Mouse (Mus musculus) hindbrain, embryonic 16.5 days (tissue): ENCODE results near the gene Cog2. TPM values are rescaled to one million over a fixed set of nuclear protein-coding genes. Genes with fewer than 3 reads are reported as not detected.

Experiments used
- ATAC-seq: fragments of 200-750 bp; cut with Nextera tagmentation; 2 replicates; pipeline ENCODE4 v1.8.0; 2017; ENCODE audit warnings: moderate TSS enrichment, moderate library complexity
- H3K27ac ChIP-seq: fragments of 300-500 bp; sonication (generic); 2 replicates; pipeline ENCODE4 v1.5.1; 2014; ENCODE audit warnings: low read depth, mild to moderate bottlenecking, control low read depth, low read length, moderate library complexity
- H3K27me3 ChIP-seq: fragments of 300-500 bp; sonication (generic); replicated peaks from 2 replicates; pipeline ENCODE4 v1.6.1; 2014; ENCODE audit warnings: low read length; ENCODE audit not compliant: control insufficient read depth, insufficient read depth
- H3K36me3 ChIP-seq: fragments of 300-500 bp; sonication (generic); 2 replicates; pipeline ENCODE4 v1.6.1; 2014; ENCODE audit warnings: mild to moderate bottlenecking, low read length, moderate library complexity, mixed read lengths; ENCODE audit not compliant: control insufficient read depth, insufficient read depth
- H3K4me1 ChIP-seq: fragments of 300-500 bp; sonication (generic); 2 replicates; pipeline ENCODE4 v1.6.1; 2014; ENCODE audit warnings: low read depth, low read length; ENCODE audit not compliant: control insufficient read depth, insufficient read depth
- H3K4me2 ChIP-seq: fragments of 300-500 bp; sonication (generic); 2 replicates; pipeline ENCODE4 v1.6.1; 2014; ENCODE audit warnings: mild to moderate bottlenecking, low read length, control low read depth, moderate library complexity
- H3K4me3 ChIP-seq: fragments of 300-500 bp; sonication (generic); 2 replicates; pipeline ENCODE4 v1.5.1; 2014; ENCODE audit warnings: mild to moderate bottlenecking, low read length, control low read depth, moderate library complexity
- H3K9ac ChIP-seq: fragments of 300-500 bp; sonication (generic); 2 replicates; pipeline ENCODE4 v1.6.1; 2014; ENCODE audit warnings: low read depth, mild to moderate bottlenecking, control low read depth, low read length, moderate library complexity
- H3K9me3 ChIP-seq: fragments of 300-500 bp; sonication (generic); 2 replicates; pipeline ENCODE4 v1.6.1; 2014; ENCODE audit warnings: mild to moderate bottlenecking, low read length, moderate library complexity; ENCODE audit not compliant: control insufficient read depth
- WGBS: fragments of 180-500 bp; shearing (Covaris S2); extraction: QIAGEN DNeasy Blood & Tissue Kit; methylation state at CpG from one replicate; pipeline ENCODE4 v1.1.7; 2014; 5-methylcytosine and 5-hydroxymethylcytosine counted together
- polyA plus RNA-seq: library from polyadenylated mRNA; unstranded; fragments of >200 nt; fragmentation: Nextera tagmentation; extraction: Ambion mirVana; gene quantifications from 2 replicates; pipeline ENCODE4 v1.2.1, GENCODE M21; 2015

Gene Cog2
- polyA plus RNA-seq, 1 experiment from 2014 or later: 30.3 TPM

GRCm38 (mm10) chr8:124494397-124494796, 26.2 kb upstream of the Cog2 start:
- H3K27ac ChIP-seq: no peak overlapping the region
- no peak for ATAC-seq
- no peak overlapping the region for H3K4me3 ChIP-seq
- no peaks in the 10 kb centered on the region for H3K9me3 ChIP-seq
- H3K27me3 ChIP-seq: no peaks in the 10 kb centered on the region
- H3K9ac ChIP-seq: no peak overlapping the region
- no peak overlapping the region for H3K4me2 ChIP-seq
- no peaks in the 10 kb centered on the region for H3K4me1 ChIP-seq
- WGBS: 65% methylated on average over 3 of the region's 3 CpGs
- H3K36me3 ChIP-seq: no peaks in the 10 kb centered on the region

- Histone ChIP-seq H3K9me3 (no peaks in the 10 kb centered on the region), H3K36me3 (no peaks in the 10 kb centered on the region), H3K4me2 (no peak overlapping the region), H3K9ac (no peak overlapping the region), H3K27ac (no peak overlapping the region), H3K4me3 (no peak overlapping the region), H3K27me3 (no peaks in the 10 kb centered on the region), H3K4me1 (no peaks in the 10 kb centered on the region)
- no peak for ATAC-seq
- WGBS: 89% methylated on average over 15 of the region's 15 CpGs
Measured at GRCm38 (mm10) chr8:124494955-124495354, 25.6 kb upstream of the Cog2 start.

GRCm38 (mm10) chr8:124495676-124496075, 24.9 kb upstream of the Cog2 start:
- WGBS: 70% methylated on average over 11 of the region's 11 CpGs
- no peak overlapping the region for H3K4me2 ChIP-seq
- 0 out of 2 replicates have a peak, but pooled peaks have one; percentile 60 for ATAC-seq

GRCm38 (mm10) chr8:124496266-124496665, 24.3 kb upstream of the Cog2 start:
- Histone ChIP-seq H3K9me3 (no peaks in the 10 kb centered on the region), H3K27me3 (no peaks in the 10 kb centered on the region), H3K4me2 (no peak overlapping the region), H3K27ac (no peak overlapping the region), H3K36me3 (no peaks in the 10 kb centered on the region), H3K4me3 (no peak overlapping the region), H3K4me1 (no peaks in the 10 kb centered on the region), H3K9ac (no peak overlapping the region)
- no peak for ATAC-seq
- 75% methylated on average over 4 of the region's 4 CpGs for WGBS

More at GRCm38 (mm10) chr8:124495676-124496075, 24.9 kb upstream of the Cog2 start:
- H3K27ac ChIP-seq: no peak overlapping the region
- H3K4me3 ChIP-seq: no peak overlapping the region
- no peak overlapping the region for H3K9ac ChIP-seq
- H3K27me3 ChIP-seq: no peaks in the 10 kb centered on the region
- no peaks in the 10 kb centered on the region for H3K36me3 ChIP-seq
- no peaks in the 10 kb centered on the region for H3K9me3 ChIP-seq
- no peaks in the 10 kb centered on the region for H3K4me1 ChIP-seq

GRCm38 (mm10) chr8:124496871-124497270, 23.7 kb upstream of the Cog2 start:
- Histone ChIP-seq H3K9me3 (no peaks in the 10 kb centered on the region), H3K36me3 (no peaks in the 10 kb centered on the region), H3K27me3 (no peaks in the 10 kb centered on the region), H3K4me2 (no peak overlapping the region), H3K4me3 (no peak overlapping the region), H3K9ac (no peak overlapping the region), H3K27ac (no peak overlapping the region), H3K4me1 (no peaks in the 10 kb centered on the region)
- ATAC-seq: no peak
- 92% methylated on average over 5 of the region's 5 CpGs for WGBS

- H3K27ac ChIP-seq: no peak overlapping the region
- H3K4me1 ChIP-seq: no peaks in the 10 kb centered on the region
- ATAC-seq: no peak
Measured at GRCm38 (mm10) chr8:124498398-124498797, 22.2 kb upstream of the Cog2 start.

GRCm38 (mm10) chr8:124499236-124499937, 21.2 kb upstream of the Cog2 start:
- Histone ChIP-seq H3K4me3 (no peak overlapping the region), H3K36me3 (no peaks in the 10 kb centered on the region), H3K9ac (no peak overlapping the region), H3K4me2 (no peak overlapping the region), H3K9me3 (peaks cover 11% of the 10 kb centered on the region), H3K27ac (no peak overlapping the region), H3K27me3 (no peaks in the 10 kb centered on the region), H3K4me1 (no peaks in the 10 kb centered on the region)
- no peak for ATAC-seq
- 60% methylated on average over 7 of the region's 7 CpGs for WGBS

More at GRCm38 (mm10) chr8:124498398-124498797, 22.2 kb upstream of the Cog2 start:
- no peak overlapping the region for H3K9ac ChIP-seq
- H3K4me3 ChIP-seq: no peak overlapping the region
- no peak overlapping the region for H3K4me2 ChIP-seq
- peaks cover 6% of the 10 kb centered on the region for H3K9me3 ChIP-seq
- no peaks in the 10 kb centered on the region for H3K36me3 ChIP-seq
- no peaks in the 10 kb centered on the region for H3K27me3 ChIP-seq

GRCm38 (mm10) chr8:124499938-124500239, 20.7 kb upstream of the Cog2 start:
- H3K4me3 ChIP-seq: no peak overlapping the region
- H3K4me2 ChIP-seq: no peak overlapping the region
- no peaks in the 10 kb centered on the region for H3K27me3 ChIP-seq
- no peaks in the 10 kb centered on the region for H3K4me1 ChIP-seq
- H3K9me3 ChIP-seq: peaks cover 11% of the 10 kb centered on the region
- no peaks in the 10 kb centered on the region for H3K36me3 ChIP-seq
- H3K9ac ChIP-seq: no peak overlapping the region
- H3K27ac ChIP-seq: no peak overlapping the region
- WGBS: 79% methylated on average over 5 of the region's 5 CpGs
- ATAC-seq: no peak

GRCm38 (mm10) chr8:124505626-124506025, 14.9 kb upstream of the Cog2 start:
- ATAC-seq: no peak
- H3K27ac ChIP-seq: no peak overlapping the region
- no peaks in the 10 kb centered on the region for H3K36me3 ChIP-seq
- no peak overlapping the region for H3K9ac ChIP-seq
- H3K4me3 ChIP-seq: no peak overlapping the region
- peaks cover 11% of the 10 kb centered on the region for H3K9me3 ChIP-seq
- no peak overlapping the region for H3K4me2 ChIP-seq
- no peaks in the 10 kb centered on the region for H3K27me3 ChIP-seq
- no peaks in the 10 kb centered on the region for H3K4me1 ChIP-seq
